Mouse (Mus musculus) stomach, postnatal 0 days (tissue): ENCODE measurements around the gene B3galt5. TPM values are rescaled to one million over a fixed set of nuclear protein-coding genes. Genes with fewer than 3 reads are reported as not detected.
A peak's percentile ranks its signal among the peaks of the same experiment; 100 is the strongest.

ENCODE experiments used
- ATAC-seq: fragments of 200-750 bp; cut with Nextera tagmentation; 2 replicates; pipeline ENCODE4 v1.8.0; 2017; ENCODE audit not compliant: low FRiP score, low TSS enrichment
- DNase-seq: peaks from one replicate; pipeline ENCODE4 v3.0.0-alpha.2; 2016; ENCODE audit warnings: low spot score
- H3K27ac ChIP-seq: fragments of 300-500 bp; sonication (generic); replicated peaks from 2 replicates; pipeline ENCODE4 v1.5.1; 2014; ENCODE audit warnings: mild to moderate bottlenecking, control low read depth
- H3K27me3 ChIP-seq: fragments of 300-500 bp; sonication (generic); 2 replicates; pipeline ENCODE4 v1.6.1; 2014; ENCODE audit warnings: low read length; ENCODE audit not compliant: control insufficient read depth, insufficient read depth
- H3K36me3 ChIP-seq: fragments of 300-500 bp; sonication (generic); 2 replicates; pipeline ENCODE4 v1.6.1; 2014; ENCODE audit warnings: low read length, mixed read lengths; ENCODE audit not compliant: control insufficient read depth, insufficient read depth
- H3K4me1 ChIP-seq: fragments of 300-500 bp; sonication (generic); replicated peaks from 2 replicates; pipeline ENCODE4 v1.6.1; 2014; ENCODE audit warnings: antibody characterized with exemption; ENCODE audit not compliant: control insufficient read depth, insufficient read depth
- H3K4me2 ChIP-seq: fragments of 300-500 bp; sonication (generic); replicated peaks from 2 replicates; pipeline ENCODE4 v1.6.1; 2014; ENCODE audit warnings: low read depth, mild to moderate bottlenecking, control low read depth, moderate library complexity
- H3K4me3 ChIP-seq: fragments of 300-500 bp; sonication (generic); 2 replicates; pipeline ENCODE4 v1.5.1; 2014; ENCODE audit warnings: low read depth, low read length, control low read depth
- H3K9ac ChIP-seq: fragments of 300-500 bp; sonication (generic); 2 replicates; pipeline ENCODE4 v1.6.1; 2014; ENCODE audit warnings: mild to moderate bottlenecking, low read length, control low read depth, mixed read lengths
- H3K9me3 ChIP-seq: fragments of 300-500 bp; sonication (generic); 2 replicates; pipeline ENCODE4 v1.6.1; 2016; ENCODE audit warnings: low read length; ENCODE audit not compliant: control insufficient read depth
- CTCF ChIP-seq: IDR thresholded peaks from 2 replicates; pipeline ENCODE4 v1.5.1; 2016; ENCODE audit warnings: antibody characterized with exemption, low read depth, mild to moderate bottlenecking, moderate library complexity
- EP300 ChIP-seq: optimal IDR thresholded peaks from 2 replicates; pipeline ENCODE3; 2016; ENCODE audit warnings: antibody characterized with exemption
- WGBS: fragments of 180-500 bp; shearing (Covaris S2); extraction: QIAGEN DNeasy Blood & Tissue Kit; methylation state at CpG from one replicate; pipeline ENCODE4 v1.1.7; 2014; 5-methylcytosine and 5-hydroxymethylcytosine counted together
- polyA plus RNA-seq: library from polyadenylated mRNA; unstranded; fragments of >200 nt; fragmentation: Nextera tagmentation; extraction: Ambion mirVana; gene quantifications from 2 replicates; pipeline ENCODE4 v1.2.1, GENCODE M21; 2015

Gene B3galt5
- polyA plus RNA-seq, 1 experiment from 2014 or later: 8.7 TPM

DNA sequence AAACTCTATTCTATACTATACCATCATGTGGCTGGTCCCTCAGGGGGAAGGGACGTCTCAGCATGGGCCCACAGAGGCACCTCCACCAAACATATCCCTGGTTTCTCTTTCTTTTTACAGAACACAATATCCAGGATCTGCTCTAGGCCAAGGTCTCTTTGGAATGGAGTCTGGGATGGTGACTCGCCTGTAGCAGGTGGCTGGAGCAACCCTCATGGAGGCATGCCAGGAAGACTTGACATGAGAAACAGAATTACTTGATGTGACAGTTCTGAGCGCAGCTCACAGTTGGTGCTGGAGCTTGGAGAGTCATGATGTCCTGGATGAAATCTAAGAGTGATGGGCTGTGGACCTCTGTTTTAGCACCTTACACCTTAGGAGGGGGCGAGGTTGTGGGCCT, 104.0 kb downstream of the B3galt5 start:
- no peak overlapping the region for H3K4me3 ChIP-seq
- H3K4me1 ChIP-seq: no peaks in the 10 kb centered on the region
- ATAC-seq (no peak), DNase-seq (no peak)
- WGBS: 78% methylated on average over 4 of the region's 4 CpGs
- H3K36me3 ChIP-seq: no peaks in the 10 kb centered on the region
- H3K27me3 ChIP-seq: no peaks in the 10 kb centered on the region
- H3K9ac ChIP-seq: no peak overlapping the region
- no peaks in the 10 kb centered on the region for H3K9me3 ChIP-seq
- TF ChIP-seq EP300 (no peak), CTCF (no peak)
- no peak overlapping the region for H3K27ac ChIP-seq
- no peak overlapping the region for H3K4me2 ChIP-seq

- Histone ChIP-seq H3K27me3 (no peaks in the 10 kb centered on the region), H3K4me1 (no peaks in the 10 kb centered on the region), H3K27ac (no peak overlapping the region), H3K4me2 (no peak overlapping the region), H3K36me3 (no peaks in the 10 kb centered on the region), H3K4me3 (no peak overlapping the region), H3K9me3 (no peaks in the 10 kb centered on the region), H3K9ac (no peak overlapping the region)
- peak; percentile 60 for DNase-seq
- no peak for ATAC-seq
- WGBS: 7% methylated on average over 5 of the region's 5 CpGs
- TF ChIP-seq EP300 (no peak), CTCF (peak; percentile 87)
Observed at GRCm38 (mm10) chr16:96341269-96341668, 105.7 kb downstream of the B3galt5 start.

DNA sequence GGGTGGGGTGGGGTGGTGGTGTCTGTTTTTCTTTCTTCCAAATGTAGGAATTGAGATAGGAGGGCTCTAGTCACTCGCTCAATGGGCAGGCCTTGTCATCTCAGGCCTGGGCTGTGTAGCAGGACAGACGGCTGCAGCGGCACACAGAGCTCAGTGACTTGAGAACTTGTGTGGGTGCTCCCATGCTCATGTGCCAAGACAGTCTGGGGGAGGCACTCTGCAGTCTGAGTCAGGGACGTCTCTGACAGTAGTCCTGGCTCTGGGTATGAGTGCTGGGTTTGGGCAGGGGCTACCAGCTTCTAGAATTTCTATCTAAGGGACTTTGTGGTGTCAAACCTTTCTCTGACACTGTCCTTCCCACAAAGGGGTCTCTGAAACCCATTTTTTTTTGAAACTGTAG, 106.3 kb downstream of the B3galt5 start:
- DNase-seq (no peak), ATAC-seq (no peak)
- WGBS: 79% methylated on average over 4 of the region's 4 CpGs
- Histone ChIP-seq H3K4me3 (no peak overlapping the region), H3K9me3 (no peaks in the 10 kb centered on the region), H3K9ac (no peak overlapping the region), H3K4me1 (no peaks in the 10 kb centered on the region), H3K4me2 (no peak overlapping the region), H3K27ac (no peak overlapping the region), H3K27me3 (no peaks in the 10 kb centered on the region), H3K36me3 (no peaks in the 10 kb centered on the region)
- TF ChIP-seq EP300: no peak
- TF ChIP-seq CTCF: no peak

GRCm38 (mm10) chr16:96345117-96345516, 109.5 kb downstream of the B3galt5 start:
- Histone ChIP-seq H3K27ac (no peak overlapping the region), H3K27me3 (no peaks in the 10 kb centered on the region), H3K4me1 (0 out of 2 replicates have a peak, but pooled peaks cover 3% of the 10 kb centered on the region), H3K4me2 (no peak overlapping the region), H3K9ac (0 out of 2 replicates have a peak overlapping the region, but pooled peaks have one; percentile 27), H3K4me3 (no peak overlapping the region), H3K9me3 (no peaks in the 10 kb centered on the region), H3K36me3 (no peaks in the 10 kb centered on the region)
- DNase-seq: peak; percentile 80
- peak; percentile 50; the same call in 1 of the 2 replicates for ATAC-seq
- WGBS: 5% methylated on average over 10 of the region's 10 CpGs
- TF ChIP-seq EP300: no peak
- TF ChIP-seq CTCF: peak; percentile 99

GRCm38 (mm10) chr16:96348070-96348469, 112.5 kb downstream of the B3galt5 start:
- 46% methylated on average over 11 of the region's 11 CpGs for WGBS
- H3K4me1 ChIP-seq: 0 out of 2 replicates have a peak, but pooled peaks cover 3% of the 10 kb centered on the region
- ATAC-seq: no peak
- no peak overlapping the region for H3K4me3 ChIP-seq
- no peak overlapping the region for H3K27ac ChIP-seq
- no peaks in the 10 kb centered on the region for H3K36me3 ChIP-seq
- H3K27me3 ChIP-seq: no peaks in the 10 kb centered on the region
- TF ChIP-seq EP300 (no peak), CTCF (no peak)
- DNase-seq: no peak
- H3K9ac ChIP-seq: no peak overlapping the region
- no peaks in the 10 kb centered on the region for H3K9me3 ChIP-seq
- no peak overlapping the region for H3K4me2 ChIP-seq

GRCm38 (mm10) chr16:96348766-96349165, 113.2 kb downstream of the B3galt5 start:
- no peak overlapping the region for H3K9ac ChIP-seq
- H3K4me2 ChIP-seq: no peak overlapping the region
- DNase-seq: no peak
- H3K9me3 ChIP-seq: no peaks in the 10 kb centered on the region
- 75% methylated on average over 5 of the region's 5 CpGs for WGBS
- no peak overlapping the region for H3K27ac ChIP-seq
- H3K4me3 ChIP-seq: no peak overlapping the region
- no peaks in the 10 kb centered on the region for H3K27me3 ChIP-seq
- TF ChIP-seq EP300 (no peak), CTCF (no peak)
- no peaks in the 10 kb centered on the region for H3K36me3 ChIP-seq
- 0 out of 2 replicates have a peak, but pooled peaks cover 3% of the 10 kb centered on the region for H3K4me1 ChIP-seq
- ATAC-seq: no peak
